Mouse (Mus musculus): Measurements from ENCODE around the gene Adcy1. TPM values are rescaled to one million over a fixed set of nuclear protein-coding genes. Genes with fewer than 3 reads are reported as not detected.
A peak's percentile ranks its signal among the peaks of the same experiment; 100 is the strongest.

The Adcy1 gene
- polyA plus RNA-seq, 1 experiment from 2014 or later, result 17.2 TPM

DNA sequence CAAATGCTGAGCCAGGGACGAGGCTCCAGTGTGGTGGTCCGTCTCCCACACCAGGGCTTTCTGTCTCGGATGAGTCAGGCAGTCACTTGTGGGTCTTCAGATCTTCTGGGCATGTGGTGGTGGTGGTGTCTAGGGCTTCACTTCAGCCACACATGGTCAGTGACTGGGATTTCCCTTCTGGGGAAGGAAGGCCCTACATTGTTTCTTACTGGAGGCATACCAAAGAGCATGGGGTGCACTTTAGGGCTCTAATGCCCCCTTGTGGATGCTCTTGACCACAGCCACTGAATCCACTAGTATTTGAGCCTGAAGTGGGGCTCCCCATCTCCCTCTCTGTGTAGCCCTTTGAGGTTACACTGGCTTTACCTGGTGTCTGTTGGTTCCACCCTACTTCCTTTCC, 77.2 kb downstream of the Adcy1 start:
- no peak overlapping the region for H3K27ac ChIP-seq
- peaks cover 24% of the 10 kb centered on the region for H3K36me3 ChIP-seq (replicated peaks; ENCODE audit: control insufficient read depth, insufficient read depth)
- WGBS, result 92% methylated on average over 3 of the region's 3 CpGs
- DNase-seq (ENCODE audit: low spot score) (no peak), ATAC-seq (ENCODE audit: low FRiP score) (no peak)
- H3K27me3 ChIP-seq (ENCODE audit: control insufficient read depth, insufficient read depth, low read length), result no peaks in the 10 kb centered on the region
- no peaks in the 10 kb centered on the region for H3K4me1 ChIP-seq (replicated peaks; ENCODE audit: control insufficient read depth, insufficient read depth, low read length)
- H3K4me2 ChIP-seq (replicated peaks), result no peak overlapping the region
- no peaks in the 10 kb centered on the region for H3K9me3 ChIP-seq (ENCODE audit: control insufficient read depth, low read length)
- no peak overlapping the region for H3K4me3 ChIP-seq (replicated peaks; ENCODE audit: low read length)
- H3K9ac ChIP-seq, result no peak overlapping the region

DNA sequence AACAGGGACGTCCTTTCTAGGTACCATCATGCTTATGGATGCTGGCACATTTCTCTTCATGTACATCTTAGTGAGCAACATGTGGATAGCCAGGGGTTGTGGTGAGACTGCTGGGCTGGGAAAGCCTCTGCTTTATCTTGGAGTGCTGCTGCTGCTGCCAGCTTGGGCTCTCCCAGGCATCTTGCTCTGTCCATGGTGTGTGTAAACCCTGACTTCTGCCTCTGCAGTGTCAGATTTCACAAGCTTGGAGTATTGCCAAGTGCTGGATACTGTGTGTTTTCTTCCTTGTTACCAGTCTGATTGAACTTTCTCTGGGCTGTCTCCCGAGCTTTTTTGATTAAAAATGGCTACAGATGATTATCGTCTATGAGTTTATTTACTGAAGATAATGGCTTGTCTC, 79.4 kb downstream of the Adcy1 start:
- H3K27ac ChIP-seq, result no peak overlapping the region
- whole genome bisulfite sequencing, result 59% methylated on average over 3 of the region's 3 CpGs
- no peaks in the 10 kb centered on the region for H3K9me3 ChIP-seq (ENCODE audit: control insufficient read depth, low read length)
- peak; percentile 38 for DNase-seq (ENCODE audit: low spot score)
- no peak overlapping the region for H3K9ac ChIP-seq
- no peak overlapping the region for H3K4me3 ChIP-seq (replicated peaks; ENCODE audit: low read length)
- no peaks in the 10 kb centered on the region for H3K4me1 ChIP-seq (replicated peaks; ENCODE audit: control insufficient read depth, insufficient read depth, low read length)
- no peak overlapping the region for H3K4me2 ChIP-seq (replicated peaks)
- H3K36me3 ChIP-seq (replicated peaks; ENCODE audit: control insufficient read depth, insufficient read depth), result peaks cover 24% of the 10 kb centered on the region
- H3K27me3 ChIP-seq (ENCODE audit: control insufficient read depth, insufficient read depth, low read length), result no peaks in the 10 kb centered on the region
- no peak for ATAC-seq (ENCODE audit: low FRiP score)

DNA sequence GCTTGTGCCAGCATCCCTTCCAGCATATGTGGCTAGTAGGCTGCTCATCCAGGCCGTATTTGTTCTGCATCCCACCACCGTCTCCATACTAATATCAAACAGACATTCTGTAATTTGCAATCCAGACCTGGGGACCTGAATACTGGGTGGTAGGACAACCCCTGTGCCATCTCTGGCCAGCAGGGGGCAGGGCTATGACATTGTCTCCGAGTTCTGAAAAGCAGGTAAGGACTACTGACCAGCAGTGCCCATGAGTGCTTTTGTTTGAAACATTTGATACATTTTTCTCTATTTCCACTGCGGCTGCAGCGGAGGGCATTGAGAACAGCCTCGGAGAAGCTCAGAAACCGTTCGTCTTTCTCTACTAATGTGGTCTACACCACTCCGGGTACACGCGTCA, 81.1 kb downstream of the Adcy1 start:
- Histone ChIP-seq H3K36me3 (replicated peaks; ENCODE audit: control insufficient read depth, insufficient read depth) (peaks cover 16% of the 10 kb centered on the region), H3K9me3 (ENCODE audit: control insufficient read depth, low read length) (no peaks in the 10 kb centered on the region), H3K27ac (no peak overlapping the region), H3K9ac (no peak overlapping the region), H3K4me3 (replicated peaks; ENCODE audit: low read length) (no peak overlapping the region), H3K27me3 (ENCODE audit: control insufficient read depth, insufficient read depth, low read length) (no peaks in the 10 kb centered on the region), H3K4me2 (replicated peaks) (no peak overlapping the region), H3K4me1 (replicated peaks; ENCODE audit: control insufficient read depth, insufficient read depth, low read length) (no peaks in the 10 kb centered on the region)
- WGBS, result 89% methylated on average over 11 of the region's 11 CpGs
- ATAC-seq (ENCODE audit: low FRiP score) (no peak), DNase-seq (ENCODE audit: low spot score) (no peak)

DNA sequence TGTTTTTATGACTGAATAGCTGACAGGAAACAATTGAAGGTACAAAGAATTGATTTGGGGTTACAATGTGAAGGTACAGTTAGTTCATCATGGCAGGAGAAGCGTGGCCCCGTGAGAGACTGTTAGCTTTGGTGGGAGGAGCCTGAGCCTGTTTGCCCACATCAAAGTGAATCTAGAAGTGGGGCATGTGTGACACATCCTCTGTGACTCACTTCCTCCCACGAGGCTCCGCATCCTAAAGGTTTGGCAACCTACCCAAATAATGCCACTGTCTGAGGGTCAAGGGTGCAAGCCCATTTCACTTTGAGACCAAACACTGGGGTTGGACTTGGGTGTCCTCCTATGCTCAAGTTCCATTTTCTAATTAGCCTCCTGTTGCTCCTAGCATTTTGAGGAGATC, 81.9 kb downstream of the Adcy1 start:
- DNase-seq (ENCODE audit: low spot score) (no peak), ATAC-seq (ENCODE audit: low FRiP score) (no peak)
- 84% methylated on average over 4 of the region's 4 CpGs for WGBS
- Histone ChIP-seq H3K36me3 (replicated peaks; ENCODE audit: control insufficient read depth, insufficient read depth) (peaks cover 10% of the 10 kb centered on the region), H3K27me3 (ENCODE audit: control insufficient read depth, insufficient read depth, low read length) (no peaks in the 10 kb centered on the region), H3K9me3 (ENCODE audit: control insufficient read depth, low read length) (no peaks in the 10 kb centered on the region), H3K4me3 (replicated peaks; ENCODE audit: low read length) (no peak overlapping the region), H3K9ac (no peak overlapping the region), H3K4me1 (replicated peaks; ENCODE audit: control insufficient read depth, insufficient read depth, low read length) (no peaks in the 10 kb centered on the region), H3K27ac (no peak overlapping the region), H3K4me2 (replicated peaks) (no peak overlapping the region)

DNA sequence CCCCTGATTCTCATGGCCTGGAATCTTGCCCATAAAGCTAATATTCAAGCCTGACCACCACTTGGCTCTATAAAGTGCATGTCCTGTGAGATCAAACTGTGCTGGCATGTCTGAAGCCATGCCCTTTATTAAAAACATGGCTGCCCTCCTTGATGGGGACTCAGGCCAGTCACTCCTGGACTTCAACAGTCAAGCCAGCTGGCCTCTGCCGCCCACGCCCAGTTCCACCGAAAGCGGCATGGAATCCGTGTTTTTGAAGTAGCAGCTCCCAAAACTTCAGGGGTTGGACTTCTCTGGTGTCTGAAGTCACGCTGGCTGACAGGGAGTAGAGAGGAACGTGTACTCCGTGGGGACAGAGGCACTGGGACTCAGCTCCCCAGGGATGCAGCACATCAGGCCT, 84.2 kb downstream of the Adcy1 start:
- Histone ChIP-seq H3K36me3 (replicated peaks; ENCODE audit: control insufficient read depth, insufficient read depth) (peaks cover 14% of the 10 kb centered on the region), H3K27me3 (ENCODE audit: control insufficient read depth, insufficient read depth, low read length) (no peaks in the 10 kb centered on the region), H3K4me1 (replicated peaks; ENCODE audit: control insufficient read depth, insufficient read depth, low read length) (no peaks in the 10 kb centered on the region), H3K4me2 (replicated peaks) (no peak overlapping the region), H3K9ac (no peak overlapping the region), H3K4me3 (replicated peaks; ENCODE audit: low read length) (no peak overlapping the region), H3K9me3 (ENCODE audit: control insufficient read depth, low read length) (no peaks in the 10 kb centered on the region), H3K27ac (no peak overlapping the region)
- WGBS, result 92% methylated on average over 8 of the region's 8 CpGs
- DNase-seq (ENCODE audit: low spot score) (no peak), ATAC-seq (ENCODE audit: low FRiP score) (no peak)

DNA sequence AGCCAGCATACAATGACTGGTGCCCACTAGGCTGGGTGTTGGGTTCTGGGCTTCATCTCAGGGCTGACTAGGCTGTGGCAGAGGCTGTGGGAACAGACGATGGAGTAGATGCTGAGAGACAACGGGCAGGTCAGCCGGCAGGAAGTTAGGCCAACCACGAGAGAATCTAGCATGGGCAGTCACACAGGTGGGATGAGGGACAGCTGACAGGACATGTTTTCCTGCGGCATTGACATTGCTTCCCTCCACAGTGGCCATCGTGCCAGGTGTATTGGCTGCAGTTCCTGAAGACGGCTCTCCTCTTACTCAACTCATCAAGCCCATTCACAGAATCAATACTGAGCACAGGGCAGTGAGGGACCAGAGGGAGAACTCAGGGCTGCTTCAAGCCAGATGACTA, 84.7 kb downstream of the Adcy1 start:
- ATAC-seq (ENCODE audit: low FRiP score) (no peak), DNase-seq (ENCODE audit: low spot score) (no peak)
- peaks cover 14% of the 10 kb centered on the region for H3K36me3 ChIP-seq (replicated peaks; ENCODE audit: control insufficient read depth, insufficient read depth)
- no peak overlapping the region for H3K4me3 ChIP-seq (replicated peaks; ENCODE audit: low read length)
- H3K9ac ChIP-seq, result no peak overlapping the region
- no peak overlapping the region for H3K27ac ChIP-seq
- no peaks in the 10 kb centered on the region for H3K4me1 ChIP-seq (replicated peaks; ENCODE audit: control insufficient read depth, insufficient read depth, low read length)
- 93% methylated on average over 7 of the region's 7 CpGs for WGBS
- no peak overlapping the region for H3K4me2 ChIP-seq (replicated peaks)
- H3K27me3 ChIP-seq (ENCODE audit: control insufficient read depth, insufficient read depth, low read length), result no peaks in the 10 kb centered on the region
- no peaks in the 10 kb centered on the region for H3K9me3 ChIP-seq (ENCODE audit: control insufficient read depth, low read length)

DNA sequence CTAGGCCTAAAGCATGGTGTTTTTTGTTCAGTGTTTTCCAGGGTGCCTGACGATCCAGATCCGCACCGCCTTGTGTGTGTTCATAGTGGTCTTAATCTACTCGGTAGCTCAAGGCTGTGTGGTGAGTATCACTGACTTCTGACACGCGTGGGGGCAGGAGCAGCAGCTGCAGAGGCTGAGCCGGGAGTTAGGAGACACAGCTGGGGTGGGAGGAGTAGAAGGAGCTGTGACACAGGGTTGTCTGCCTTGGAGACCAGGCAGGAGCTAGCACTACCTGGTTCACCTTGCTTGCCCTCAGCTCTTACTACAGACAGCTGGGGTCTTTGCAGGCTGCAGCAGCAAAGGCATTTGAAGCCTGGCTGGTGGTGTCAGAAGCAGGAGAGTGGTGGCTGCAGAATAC, 86.2 kb downstream of the Adcy1 start:
- 73% methylated on average over 7 of the region's 7 CpGs for WGBS
- H3K36me3 ChIP-seq (replicated peaks; ENCODE audit: control insufficient read depth, insufficient read depth), result peaks cover 14% of the 10 kb centered on the region

DNA sequence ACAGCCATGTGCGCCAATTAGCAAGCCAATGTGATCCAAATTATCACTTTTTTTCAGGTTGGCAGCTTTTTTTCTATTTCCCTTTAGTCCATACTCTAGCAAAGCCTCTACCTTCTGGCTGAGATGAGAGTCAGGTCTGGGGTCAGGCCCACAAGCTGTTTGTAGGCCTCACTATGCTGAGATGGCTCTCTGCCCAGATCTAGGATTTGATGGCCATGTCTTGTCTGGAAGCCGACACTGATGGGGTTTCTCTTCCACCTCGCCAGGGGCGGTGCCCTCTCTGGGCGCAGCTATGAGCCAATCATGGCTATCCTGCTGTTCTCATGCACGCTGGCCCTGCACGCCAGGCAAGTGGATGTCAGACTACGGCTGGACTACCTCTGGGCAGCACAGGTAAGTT, 87.2 kb downstream of the Adcy1 start:
- no peaks in the 10 kb centered on the region for H3K27me3 ChIP-seq (ENCODE audit: control insufficient read depth, insufficient read depth, low read length)
- no peak overlapping the region for H3K4me2 ChIP-seq (replicated peaks)
- no peak overlapping the region for H3K9ac ChIP-seq
- DNase-seq (ENCODE audit: low spot score) (no peak), ATAC-seq (ENCODE audit: low FRiP score) (no peak)
- H3K4me1 ChIP-seq (replicated peaks; ENCODE audit: control insufficient read depth, insufficient read depth, low read length), result no peaks in the 10 kb centered on the region
- H3K4me3 ChIP-seq (replicated peaks; ENCODE audit: low read length), result no peak overlapping the region
- WGBS, result 84% methylated on average over 8 of the region's 8 CpGs
- no peak overlapping the region for H3K27ac ChIP-seq
- no peaks in the 10 kb centered on the region for H3K9me3 ChIP-seq (ENCODE audit: control insufficient read depth, low read length)
- peaks cover 5% of the 10 kb centered on the region; the same call in 1 of the 2 replicates for H3K36me3 ChIP-seq (replicated peaks; ENCODE audit: control insufficient read depth, insufficient read depth)

More for the DNA sequence above, 86.2 kb downstream of the Adcy1 start:
- ATAC-seq (ENCODE audit: low FRiP score) (no peak), DNase-seq (ENCODE audit: low spot score) (no peak)
- H3K27me3 ChIP-seq (ENCODE audit: control insufficient read depth, insufficient read depth, low read length), result no peaks in the 10 kb centered on the region
- H3K4me3 ChIP-seq (replicated peaks; ENCODE audit: low read length), result no peak overlapping the region
- no peak overlapping the region for H3K9ac ChIP-seq
- H3K4me1 ChIP-seq (replicated peaks; ENCODE audit: control insufficient read depth, insufficient read depth, low read length), result no peaks in the 10 kb centered on the region
- H3K27ac ChIP-seq, result no peak overlapping the region
- no peak overlapping the region for H3K4me2 ChIP-seq (replicated peaks)
- no peaks in the 10 kb centered on the region for H3K9me3 ChIP-seq (ENCODE audit: control insufficient read depth, low read length)

DNA sequence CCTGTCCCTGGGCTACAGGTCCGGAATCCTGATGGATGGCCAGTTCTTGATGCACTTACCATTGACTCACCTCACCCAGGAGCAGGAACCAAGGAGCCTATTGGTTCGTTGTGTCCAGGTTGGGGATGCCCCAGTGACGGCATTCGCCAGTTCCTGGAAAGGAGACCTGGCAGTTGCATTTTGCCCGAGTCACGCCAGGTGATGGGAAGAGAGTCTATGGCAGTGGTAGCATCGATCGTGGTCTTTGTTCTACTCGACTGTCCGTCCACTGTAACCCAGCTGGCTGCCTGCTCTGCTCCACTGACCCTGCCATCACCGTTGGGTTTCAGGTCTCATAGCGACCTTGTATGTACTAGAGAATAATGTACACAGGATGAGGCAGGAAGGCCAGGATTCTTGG, 89.1 kb downstream of the Adcy1 start:
- Histone ChIP-seq H3K9me3 (ENCODE audit: control insufficient read depth, low read length) (no peaks in the 10 kb centered on the region), H3K4me2 (replicated peaks) (no peak overlapping the region), H3K36me3 (replicated peaks; ENCODE audit: control insufficient read depth, insufficient read depth) (0 out of 2 replicates have a peak, but pooled peaks cover 5% of the 10 kb centered on the region), H3K4me3 (replicated peaks; ENCODE audit: low read length) (no peak overlapping the region), H3K4me1 (replicated peaks; ENCODE audit: control insufficient read depth, insufficient read depth, low read length) (no peaks in the 10 kb centered on the region), H3K27me3 (ENCODE audit: control insufficient read depth, insufficient read depth, low read length) (no peaks in the 10 kb centered on the region), H3K27ac (no peak overlapping the region), H3K9ac (no peak overlapping the region)
- 94% methylated on average over 12 of the region's 12 CpGs for WGBS
- no peak for ATAC-seq (ENCODE audit: low FRiP score)
- DNase-seq (ENCODE audit: low spot score), result no peak

DNA sequence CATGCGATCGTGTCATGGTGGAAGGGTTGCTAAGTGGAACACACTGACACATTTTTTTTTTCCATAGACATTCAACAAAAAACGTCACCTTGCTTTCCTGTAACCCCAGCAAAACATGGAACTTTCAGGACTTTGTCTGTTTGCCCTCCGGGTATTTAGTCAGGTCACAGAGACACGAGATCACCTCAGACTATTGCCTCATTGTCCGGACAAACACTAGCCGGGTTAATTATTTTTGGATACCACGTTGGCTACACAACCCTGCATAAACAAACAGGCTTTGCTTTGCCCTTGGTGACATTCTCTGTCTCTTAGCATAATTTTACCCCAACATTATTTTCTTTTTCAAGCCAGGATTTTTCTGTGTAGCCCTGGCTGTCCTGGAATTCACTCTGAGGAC, 89.8 kb downstream of the Adcy1 start:
- Histone ChIP-seq H3K27me3 (ENCODE audit: control insufficient read depth, insufficient read depth, low read length) (no peaks in the 10 kb centered on the region), H3K9me3 (ENCODE audit: control insufficient read depth, low read length) (no peaks in the 10 kb centered on the region), H3K9ac (no peak overlapping the region), H3K4me2 (replicated peaks) (no peak overlapping the region), H3K36me3 (replicated peaks; ENCODE audit: control insufficient read depth, insufficient read depth) (0 out of 2 replicates have a peak, but pooled peaks cover 5% of the 10 kb centered on the region), H3K4me1 (replicated peaks; ENCODE audit: control insufficient read depth, insufficient read depth, low read length) (no peaks in the 10 kb centered on the region), H3K27ac (no peak overlapping the region), H3K4me3 (replicated peaks; ENCODE audit: low read length) (no peak overlapping the region)
- ATAC-seq (ENCODE audit: low FRiP score), result no peak
- no peak for DNase-seq (ENCODE audit: low spot score)
- WGBS, result 83% methylated on average over 8 of the region's 8 CpGs

All from hindbrain, embryonic 14.5 days (tissue).